Mouse (Mus musculus): ENCODE results near the gene Chchd6. TPM values are rescaled to one million over a fixed set of nuclear protein-coding genes. Genes with fewer than 3 reads are reported as not detected.

Chchd6 gene
- 1 to 10 TPM; 3.7 to 4.7 TPM for total RNA-seq (2021)
- long read RNA-seq, experiment 1, transcript Chchd6-201 (8 exons, 1,121 nt) = major isoform, 10 of 11 reads
- long read RNA-seq, experiment 1, partial matches to known transcripts = 0 of 11 reads
- long read RNA-seq, experiment 1, other reads (novel, unspliced or antisense) = 1 of 11 reads
- long read RNA-seq, experiment 2, transcript Chchd6-201 (8 exons, 1,121 nt) = major isoform, 8 of 10 reads
- long read RNA-seq, experiment 2, partial matches to known transcripts = 0 of 10 reads
- long read RNA-seq, experiment 2, other reads (novel, unspliced or antisense) = 1 of 10 reads

- peak; percentile 95 for DNase-seq (ENCODE audit: low spot score)
Observed at GRCm38 (mm10) chr6:89595018-89595776, at the start of gene Chchd6. Gene Chchd6, minus strand, starts transcription at chr6:89595652.

- peak; percentile 93 for DNase-seq (ENCODE audit: low spot score)
Observed at GRCm38 (mm10) chr6:89644271-89645075, 49.0 kb upstream of the Chchd6 start.

- peak; percentile 94 for DNase-seq (ENCODE audit: low spot score)
Observed at GRCm38 (mm10) chr6:89643798-89644270, 48.4 kb upstream of the Chchd6 start, which contains the start of gene Txnrd3. Gene Txnrd3, plus strand, starts transcription at chr6:89643988.

- peak; percentile 25 for DNase-seq (ENCODE audit: low spot score)
Observed at GRCm38 (mm10) chr6:89639025-89639424, 43.6 kb upstream of the Chchd6 start.

- DNase-seq (ENCODE audit: low spot score) = no peak
Observed at GRCm38 (mm10) chr6:89637977-89638376, 42.5 kb upstream of the Chchd6 start.

GRCm38 (mm10) chr6:89634400-89634799, 38.9 kb upstream of the Chchd6 start:
- peak; percentile 30 for DNase-seq (ENCODE audit: low spot score)

GRCm38 (mm10) chr6:89633115-89633514, 37.7 kb upstream of the Chchd6 start:
- no peak for DNase-seq (ENCODE audit: low spot score)

GRCm38 (mm10) chr6:89631809-89632562, 36.5 kb upstream of the Chchd6 start:
- peak; percentile 86 for DNase-seq (ENCODE audit: low spot score)

GRCm38 (mm10) chr6:89628045-89628785, 32.8 kb upstream of the Chchd6 start:
- no peak for DNase-seq (ENCODE audit: low spot score)

GRCm38 (mm10) chr6:89622647-89623046, 27.2 kb upstream of the Chchd6 start:
- no peak for DNase-seq (ENCODE audit: low spot score)

GRCm38 (mm10) chr6:89615373-89615755, 19.9 kb upstream of the Chchd6 start:
- DNase-seq (ENCODE audit: low spot score) = no peak

GRCm38 (mm10) chr6:89614596-89615372, 19.3 kb upstream of the Chchd6 start:
- no peak for DNase-seq (ENCODE audit: low spot score)

GRCm38 (mm10) chr6:89614107-89614471, 18.6 kb upstream of the Chchd6 start:
- no peak for DNase-seq (ENCODE audit: low spot score)

- DNase-seq (ENCODE audit: low spot score) = no peak
Observed at GRCm38 (mm10) chr6:89613336-89614106, 18.1 kb upstream of the Chchd6 start.

GRCm38 (mm10) chr6:89607999-89608398, 12.5 kb upstream of the Chchd6 start:
- DNase-seq (ENCODE audit: low spot score) = no peak

- no peak for DNase-seq (ENCODE audit: low spot score)
Observed at GRCm38 (mm10) chr6:89606096-89606495, 10.6 kb upstream of the Chchd6 start.

- DNase-seq (ENCODE audit: low spot score) = no peak
Observed at GRCm38 (mm10) chr6:89596510-89596909, 1.1 kb upstream of the Chchd6 start.

GRCm38 (mm10) chr6:89595777-89596146, 310 bp upstream of the Chchd6 start:
- no peak for DNase-seq (ENCODE audit: low spot score)

- no peak for DNase-seq (ENCODE audit: low spot score)
Observed at GRCm38 (mm10) chr6:89592016-89592415, 3.4 kb downstream of the Chchd6 start.

All from gastrocnemius, adult 18-20 months (tissue).